Mouse (Mus musculus) ES-E14 (cell line): ENCODE results near the gene Ndufb8.

Source experiments
- CHD2 ChIP-seq: IDR thresholded peaks from 2 replicates; pipeline ENCODE4 v1.6.1; 2014; ENCODE audit warnings: mild to moderate bottlenecking, low read depth, low read length, inconsistent platforms
- HCFC1 ChIP-seq: IDR thresholded peaks from 2 replicates; pipeline ENCODE4 v1.6.1; 2012; ENCODE audit warnings: low read length, inconsistent platforms, borderline replicate concordance; ENCODE audit not compliant: insufficient read depth
- MAFK ChIP-seq: IDR thresholded peaks from 2 replicates; pipeline ENCODE4 v1.6.1; 2014; ENCODE audit warnings: mild to moderate bottlenecking, low read depth, low read length, inconsistent platforms; ENCODE audit not compliant: insufficient read depth
- ZC3H11A ChIP-seq: IDR thresholded peaks from 2 replicates; pipeline ENCODE4 v1.6.1; 2012; ENCODE audit warnings: low read depth, mild to moderate bottlenecking, inconsistent platforms, low read length, borderline replicate concordance
- ZNF384 ChIP-seq: IDR thresholded peaks from 2 replicates; pipeline ENCODE4 v1.6.1; 2012; ENCODE audit warnings: low read depth, low read length, inconsistent platforms

DNA sequence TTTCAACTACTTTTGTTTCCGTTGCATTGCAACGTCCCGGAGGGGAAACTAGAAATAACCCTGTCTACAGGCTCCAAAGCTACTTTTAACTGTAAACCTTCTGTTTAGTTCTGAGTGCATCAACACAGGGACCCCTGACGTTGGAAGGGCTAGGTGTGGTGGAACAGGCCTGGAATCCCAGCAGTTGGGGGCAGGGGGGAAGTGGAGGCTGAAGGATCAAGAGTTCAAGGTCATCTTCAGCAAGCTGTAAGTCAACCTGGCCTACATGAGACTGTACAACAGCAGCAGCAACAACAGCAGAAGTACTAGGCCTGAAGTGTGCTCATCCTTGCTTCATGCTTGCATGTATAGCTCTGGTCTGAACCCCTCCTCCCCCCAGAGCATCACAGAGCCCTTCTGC, 32.8 kb upstream of the Ndufb8 start:
- TF ChIP-seq ZNF384 (no peak), CHD2 (no peak), HCFC1 (no peak), ZC3H11A (no peak), MAFK (no peak)
